Mouse (Mus musculus): ENCODE measurements around the gene Nrros.

Nrros gene

DNA sequence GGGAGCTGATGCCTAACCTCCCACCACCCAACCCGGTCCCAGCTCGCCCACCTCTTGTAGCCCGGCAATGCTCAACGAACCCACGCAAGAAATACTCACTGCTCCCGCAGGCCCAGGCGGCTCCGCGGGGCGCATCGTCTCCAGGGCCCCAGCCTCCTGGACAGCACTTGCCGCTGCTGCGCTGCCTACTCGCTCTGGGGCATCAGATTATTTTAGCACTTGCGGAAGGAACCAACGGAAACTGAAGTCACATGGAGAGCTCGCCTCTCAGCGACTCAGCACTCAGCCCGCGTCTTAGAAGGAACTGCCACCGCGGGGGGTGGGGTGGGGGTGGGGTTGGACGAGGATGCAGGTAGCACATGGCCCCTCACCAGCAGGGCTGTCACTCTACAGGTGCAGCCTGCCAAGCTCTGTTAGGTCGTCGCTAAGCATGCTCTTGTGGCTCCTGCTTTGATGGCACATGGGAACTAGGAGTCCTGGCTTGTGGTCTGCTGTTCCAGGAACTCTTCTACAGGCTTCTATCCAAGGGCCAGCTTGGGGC, at the start of gene Nrros:
Gene Nrros, minus strand, starts transcription at position 314 of the 541 bp plus-strand sequence.
- DNase-seq (ENCODE audit: low spot score in 2 of 2): peak; percentile 89 to 90

DNA sequence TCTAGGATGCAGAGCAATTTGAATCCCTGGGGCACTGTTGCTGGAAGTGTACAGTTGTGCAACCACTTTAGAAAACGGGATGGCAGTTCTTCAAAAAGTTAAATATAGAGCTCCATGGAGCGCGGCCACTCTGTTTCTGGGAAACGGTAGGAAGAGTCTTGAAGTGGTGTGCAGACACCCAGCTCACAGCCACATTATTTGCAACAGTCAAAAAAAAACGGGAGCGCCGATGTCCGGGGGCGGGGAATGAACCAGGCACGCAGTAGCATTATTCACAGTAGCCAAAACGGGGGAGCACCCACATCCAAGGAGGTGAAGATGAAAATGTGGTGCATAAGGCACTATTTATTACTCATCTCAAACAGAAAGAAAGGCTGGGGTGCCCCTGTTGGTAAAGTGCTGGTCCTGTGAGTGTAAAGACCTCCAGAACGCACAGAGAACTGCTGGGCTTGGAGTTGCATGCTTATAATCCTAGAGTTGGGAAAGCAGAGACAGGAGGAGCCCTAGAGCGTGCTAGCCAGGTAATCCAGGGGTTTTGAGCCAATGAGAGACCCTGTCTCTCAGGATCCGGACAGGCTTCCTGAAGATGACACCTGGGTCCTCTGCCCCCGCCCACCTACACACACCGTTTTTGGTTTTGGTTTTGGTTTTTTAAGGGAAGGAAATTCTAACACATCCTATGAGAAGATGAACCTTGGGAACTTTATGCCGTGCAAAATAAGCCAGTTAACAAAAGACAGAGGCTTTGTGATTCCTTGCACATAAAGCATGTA, 49.6 kb upstream of the Nrros start:
- no peak for DNase-seq (ENCODE audit: low spot score in 2 of 2)

DNA sequence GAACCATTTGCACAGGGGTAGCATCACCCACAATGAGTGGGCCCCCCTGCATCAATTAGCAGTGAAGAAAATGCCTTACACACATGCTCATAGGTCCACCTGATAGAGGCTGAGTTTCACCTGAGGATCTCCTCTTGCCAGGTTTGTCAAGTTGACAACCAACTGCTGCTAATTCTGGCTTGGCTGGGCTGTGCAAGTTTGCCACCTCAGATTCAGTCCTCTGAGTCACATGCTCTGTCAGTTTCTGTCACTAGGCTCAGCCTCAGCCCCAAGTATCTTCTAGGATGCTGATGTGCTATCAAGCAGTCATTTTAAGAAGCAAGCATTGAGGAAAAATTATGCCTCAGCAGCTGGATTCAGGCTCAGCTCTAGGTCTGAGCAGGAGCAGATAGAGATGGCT, 48.8 kb upstream of the Nrros start:
- no peak for DNase-seq (ENCODE audit: low spot score in 2 of 2)

GRCm38 (mm10) chr16:32204902-32205301, 39.5 kb upstream of the Nrros start:
- no peak for DNase-seq (ENCODE audit: low spot score in 2 of 2)

GRCm38 (mm10) chr16:32202681-32203080, 37.3 kb upstream of the Nrros start:
- DNase-seq (ENCODE audit: low spot score in 2 of 2): peak; percentile 90 to 91

DNA sequence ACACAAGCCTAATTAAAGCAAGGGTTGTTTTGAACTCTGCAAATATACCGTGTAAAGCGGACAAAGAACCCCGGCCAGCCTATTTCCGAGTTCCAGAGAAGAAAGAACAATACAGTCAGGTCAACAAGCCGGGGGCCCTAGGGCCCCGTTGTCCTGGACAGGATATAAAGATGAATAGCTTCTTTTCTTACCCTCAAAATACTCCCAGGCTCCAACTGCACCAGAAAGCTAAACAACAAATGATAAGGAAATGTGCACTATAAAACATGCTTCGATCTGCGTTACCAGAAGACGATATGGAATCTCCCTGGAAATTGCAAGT, 35.6 kb upstream of the Nrros start:
- DNase-seq (ENCODE audit: low spot score in 2 of 2): no peak

GRCm38 (mm10) chr16:32200256-32201003, 35.0 kb upstream of the Nrros start:
- DNase-seq (ENCODE audit: low spot score in 2 of 2): peak; percentile 51 to 61

- peak; percentile 76 to 77 for DNase-seq (ENCODE audit: low spot score in 2 of 2)
These were observed 24.6 kb upstream of the Nrros start for GRCm38 (mm10) chr16:32190011-32190441.

GRCm38 (mm10) chr16:32189109-32189508, 23.7 kb upstream of the Nrros start:
- DNase-seq (ENCODE audit: low spot score in 2 of 2): peak; percentile 41 to 55

DNA sequence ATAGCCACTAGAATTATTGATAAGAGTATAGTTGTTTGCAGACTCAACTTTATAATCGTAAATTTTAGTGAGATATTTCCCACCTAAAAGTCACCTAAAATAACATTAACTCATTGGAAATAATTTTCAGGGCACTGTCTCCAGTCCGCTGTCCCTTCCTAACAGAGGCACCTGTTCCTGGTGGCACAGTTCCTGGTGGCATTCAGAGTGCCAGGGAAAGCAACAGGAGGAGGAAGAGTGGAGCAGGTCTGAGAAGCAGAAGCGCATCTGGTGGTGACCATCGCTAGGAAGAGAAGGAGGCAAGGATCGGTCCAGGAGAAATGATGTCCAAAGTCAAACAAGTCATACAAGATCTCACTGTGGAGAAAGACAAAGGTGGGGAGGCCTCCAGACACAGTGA, 20.7 kb upstream of the Nrros start:
- no peak for DNase-seq (ENCODE audit: low spot score in 2 of 2)

- DNase-seq (ENCODE audit: low spot score in 2 of 2): no peak
These were observed 14.0 kb upstream of the Nrros start, which contains the start of gene Bex6 for GRCm38 (mm10) chr16:32179333-32179901. Bex6 (plus strand) TSS chr16:32179823.

DNA sequence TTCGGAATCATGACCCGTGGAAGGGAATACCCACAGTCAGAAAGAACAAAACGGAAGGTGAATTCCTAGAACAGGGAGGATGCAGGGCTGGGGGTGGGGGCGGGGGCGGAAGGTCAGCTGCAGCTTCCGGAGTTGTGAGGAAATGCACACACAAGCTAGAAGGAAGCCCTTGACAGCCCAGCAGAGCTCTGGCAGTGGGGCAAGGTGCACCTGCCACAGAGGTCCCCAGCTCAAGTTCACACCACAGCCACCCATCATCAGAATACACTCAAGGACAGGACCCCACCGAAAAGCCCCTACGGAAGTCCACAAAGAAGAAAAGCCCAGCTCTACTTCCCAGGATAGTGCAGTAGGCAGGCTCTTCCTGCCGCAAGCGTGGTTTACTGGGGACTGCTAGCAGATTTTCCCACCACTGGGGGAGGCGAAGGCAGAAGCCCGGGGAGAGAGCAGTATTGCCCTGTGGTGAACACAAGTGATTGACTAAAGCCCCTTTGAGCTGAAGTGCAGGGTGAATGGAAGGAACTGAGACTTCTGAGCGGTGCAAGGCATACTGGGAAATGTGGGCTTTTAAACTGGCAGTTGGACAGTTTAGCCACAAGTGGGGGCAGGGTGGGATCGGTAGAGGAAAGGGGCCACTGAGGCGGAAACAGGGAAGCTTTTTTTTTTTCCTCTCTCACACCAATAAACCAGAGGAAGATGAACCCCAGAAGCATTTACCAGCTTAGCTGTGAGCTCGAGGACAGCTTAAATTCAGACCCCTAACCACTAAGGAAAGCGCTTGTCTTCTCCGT, 11.7 kb upstream of the Nrros start:
- DNase-seq (ENCODE audit: low spot score in 2 of 2): peak; percentile 75 to 77

GRCm38 (mm10) chr16:32175029-32175428, 9.6 kb upstream of the Nrros start:
- no peak for DNase-seq (ENCODE audit: low spot score in 2 of 2)

GRCm38 (mm10) chr16:32174340-32175005, 9.1 kb upstream of the Nrros start:
- DNase-seq (ENCODE audit: low spot score in 2 of 2): no peak

- no peak for DNase-seq (ENCODE audit: low spot score in 2 of 2)
These were observed 8.0 kb upstream of the Nrros start for GRCm38 (mm10) chr16:32173401-32173800.

- DNase-seq (ENCODE audit: low spot score in 2 of 2): peak; percentile 52 to 54
These were observed 5.8 kb upstream of the Nrros start for GRCm38 (mm10) chr16:32171031-32171731.

DNA sequence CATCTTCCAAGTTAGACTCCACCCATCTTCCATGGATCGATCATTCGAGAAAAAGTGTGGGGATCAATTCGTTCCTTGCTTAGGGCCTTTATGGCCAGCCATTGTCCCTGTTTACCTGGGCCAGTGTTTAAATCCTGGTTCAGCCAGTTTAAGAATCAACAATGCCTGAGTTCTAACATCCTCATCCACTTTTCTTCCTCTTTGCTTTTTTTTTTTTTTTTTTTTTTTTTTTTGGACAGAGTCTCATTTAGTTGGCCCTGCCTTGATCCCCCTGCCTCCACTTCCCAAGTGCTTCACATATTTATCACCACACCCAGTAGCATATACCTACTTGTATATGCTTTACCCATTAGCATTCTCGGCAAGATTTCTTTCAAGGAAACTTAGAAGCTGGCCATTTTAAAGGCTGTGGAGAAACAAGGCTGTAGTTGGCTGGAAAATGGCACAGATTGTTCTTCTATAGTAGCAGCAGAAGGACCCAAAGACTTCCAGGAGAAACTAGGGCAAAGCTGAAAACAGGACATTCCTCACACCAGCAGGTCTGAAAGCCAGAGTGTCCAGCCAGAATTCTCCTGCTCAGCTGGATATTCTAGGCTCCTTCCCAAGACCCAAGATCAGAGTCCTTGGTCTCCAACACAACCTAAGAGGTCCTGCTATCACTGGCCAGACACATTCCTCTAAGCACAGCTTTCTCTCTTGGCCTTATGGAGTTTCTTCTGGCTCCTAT, 2.6 kb upstream of the Nrros start:
- no peak for DNase-seq (ENCODE audit: low spot score in 2 of 2)

DNA sequence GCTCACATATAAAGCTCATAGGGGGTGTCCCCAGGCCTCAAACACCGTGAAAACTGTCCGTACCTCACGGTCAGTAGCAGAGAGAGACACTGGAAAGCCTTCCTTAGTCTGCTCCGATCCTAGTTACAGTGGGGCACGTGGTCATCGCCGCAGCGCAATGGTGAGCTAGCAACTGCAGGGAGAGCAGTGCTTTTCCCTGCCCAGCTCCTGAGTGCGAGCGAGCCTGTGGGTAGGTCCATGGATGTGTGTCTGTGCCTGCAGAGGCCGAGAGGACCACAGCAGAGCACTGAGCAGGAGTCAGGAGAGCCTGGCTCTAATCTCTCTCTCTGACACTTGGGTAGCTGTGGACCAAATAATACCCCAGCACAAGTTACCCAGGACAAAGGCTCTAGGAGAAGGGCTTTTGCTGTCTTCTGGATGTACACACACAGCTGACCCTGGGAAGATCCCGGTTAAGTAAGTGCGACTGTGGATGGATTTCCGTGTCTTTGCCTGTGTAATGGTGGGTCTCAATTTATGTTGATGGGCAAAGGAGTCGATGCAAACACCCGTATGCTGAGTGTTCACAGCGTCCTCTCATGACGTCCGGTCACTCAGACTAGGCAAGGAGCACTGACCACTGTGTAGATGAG, 882 bp downstream of the Nrros start:
- DNase-seq (ENCODE audit: low spot score in 2 of 2): peak in 1 of 2 experiments; percentile 34

GRCm38 (mm10) chr16:32163891-32164290, 1.5 kb downstream of the Nrros start:
- no peak for DNase-seq (ENCODE audit: low spot score in 2 of 2)
